Mouse (Mus musculus) MEL (cell line): Measurements from ENCODE around the gene Trarg1. TPM values are rescaled to one million over a fixed set of nuclear protein-coding genes. Genes with fewer than 3 reads are reported as not detected.
A peak's percentile ranks its signal among the peaks of the same experiment; 100 is the strongest.

Experiments
- DNase-seq: peaks from one replicate; pipeline ENCODE4 v3.0.0; 2011; ENCODE audit warnings: low read depth, low spot score
- H3K27ac ChIP-seq: 2 replicates; pipeline ENCODE4 v1.5.1; 2012; ENCODE audit warnings: low read depth, mild to moderate bottlenecking, control low read depth, low read length, moderate library complexity; ENCODE audit not compliant: control insufficient read depth
- H3K27me3 ChIP-seq, 2 experiments: fragments of 150-350 bp in 1 of 2; sonication (generic) in 1 of 2; 2 replicates each; pipeline ENCODE4 v1.6.1; 2012; ENCODE audit warnings: low read length in 2 of 2, mild to moderate bottlenecking in 2 of 2, improper control_type of control experiment in 1 of 2, moderate library complexity in 1 of 2; ENCODE audit not compliant: insufficient read depth in 2 of 2, control insufficient read depth in 1 of 2
- H3K36me3 ChIP-seq, 2 experiments: 2 replicates each; pipeline ENCODE4 v1.6.1; 2012 to 2014; ENCODE audit warnings: low read length in 2 of 2, improper control_type of control experiment in 1 of 2, inconsistent platforms in 1 of 2, mild to moderate bottlenecking in 1 of 2; ENCODE audit not compliant: insufficient read depth in 2 of 2, control insufficient read depth in 1 of 2
- H3K4me1 ChIP-seq, 2 experiments: fragments of 150-350 bp in 1 of 2; sonication (generic) in 1 of 2; 2 replicates each; pipeline ENCODE4 v1.6.1; 2012; ENCODE audit warnings: low read length in 2 of 2, improper control_type of control experiment in 1 of 2, mild to moderate bottlenecking in 1 of 2; ENCODE audit not compliant: insufficient read depth in 2 of 2, control insufficient read depth in 1 of 2
- H3K4me3 ChIP-seq, 2 experiments: fragments of 150-350 bp in 1 of 2; sonication (generic) in 1 of 2; 2 replicates each; pipeline ENCODE4 v1.5.1; 2012; ENCODE audit warnings: low read depth in 2 of 2, low read length in 2 of 2, mild to moderate bottlenecking in 2 of 2, moderate library complexity in 2 of 2, control low read depth in 1 of 2, improper control_type of control experiment in 1 of 2; ENCODE audit not compliant: control insufficient read depth in 1 of 2, insufficient read depth in 1 of 2
- H3K79me2 ChIP-seq: 2 replicates; pipeline ENCODE4 v1.6.1; 2012; ENCODE audit warnings: mild to moderate bottlenecking, low read length, moderate library complexity; ENCODE audit not compliant: control insufficient read depth, poor library complexity, insufficient read depth
- H3K9ac ChIP-seq: 2 replicates; pipeline ENCODE4 v1.6.1; 2012; ENCODE audit warnings: low read depth, mild to moderate bottlenecking, control low read depth, low read length, moderate library complexity; ENCODE audit not compliant: control insufficient read depth, poor library complexity, severe bottlenecking
- H3K9me3 ChIP-seq: fragments of 150-350 bp; sonication (generic); replicated peaks from 2 replicates; pipeline ENCODE4 v1.6.1; 2012; ENCODE audit warnings: mild to moderate bottlenecking, low read length, improper control_type of control experiment, moderate library complexity; ENCODE audit not compliant: insufficient read depth
- CTCF ChIP-seq, 3 experiments: IDR thresholded peaks in 2 of 3; conservative IDR thresholded peaks in 1 of 3; 2 replicates each; pipeline ENCODE4 v1.5.1; 2011 to 2012; ENCODE audit warnings: low read length in 3 of 3, low read depth in 2 of 3, mild to moderate bottlenecking in 2 of 3, improper control_type of control experiment in 1 of 3, inconsistent platforms in 1 of 3, mixed read lengths in 1 of 3, moderate library complexity in 1 of 3; ENCODE audit not compliant: control insufficient read depth in 1 of 3, insufficient read depth in 1 of 3, poor library complexity in 1 of 3, severe bottlenecking in 1 of 3
- E2F4 ChIP-seq: IDR thresholded peaks from 2 replicates; pipeline ENCODE4 v1.6.1; 2011; ENCODE audit warnings: low read depth, low read length, improper control_type of control experiment, borderline replicate concordance
- ELF1 ChIP-seq: IDR thresholded peaks from 2 replicates; pipeline ENCODE4 v1.6.1; 2014; ENCODE audit warnings: low read depth, mild to moderate bottlenecking, inconsistent platforms, low read length, improper control_type of control experiment, moderate library complexity
- EP300 ChIP-seq, 2 experiments: IDR thresholded peaks; 2 replicates each; pipeline ENCODE4 v1.6.1; 2011; ENCODE audit warnings: improper control_type of control experiment in 2 of 2, low read length in 2 of 2, low read depth in 1 of 2, mild to moderate bottlenecking in 1 of 2
- GABPA ChIP-seq: IDR thresholded peaks from 2 replicates; pipeline ENCODE4 v1.6.1; 2012; ENCODE audit warnings: low read depth, mild to moderate bottlenecking, inconsistent platforms, low read length, improper control_type of control experiment, moderate library complexity
- GATA1 ChIP-seq: IDR thresholded peaks from 2 replicates; pipeline ENCODE4 v1.6.1; 2011; ENCODE audit warnings: low read depth, low read length, improper control_type of control experiment
- HCFC1 ChIP-seq: IDR thresholded peaks from 2 replicates; pipeline ENCODE4 v1.6.1; 2012; ENCODE audit warnings: low read depth, mild to moderate bottlenecking, inconsistent platforms, low read length, improper control_type of control experiment, moderate library complexity
- MAFK ChIP-seq: IDR thresholded peaks from 2 replicates; pipeline ENCODE4 v1.6.1; 2011; ENCODE audit warnings: low read depth, mild to moderate bottlenecking, low read length, improper control_type of control experiment, borderline replicate concordance
- MYB ChIP-seq: IDR thresholded peaks from 2 replicates; pipeline ENCODE4 v1.6.1; 2011; ENCODE audit warnings: mild to moderate bottlenecking, low read depth, low read length, improper control_type of control experiment
- MYC ChIP-seq: IDR thresholded peaks from 2 replicates; pipeline ENCODE4 v1.6.1; 2011; ENCODE audit warnings: low read depth, mild to moderate bottlenecking, low read length, improper control_type of control experiment, moderate library complexity
- NELFE ChIP-seq: IDR thresholded peaks from 2 replicates; pipeline ENCODE4 v1.6.1; 2011; ENCODE audit warnings: low read depth, low read length, improper control_type of control experiment
- POLR2A ChIP-seq, 2 experiments: IDR thresholded peaks; 2 replicates each; pipeline ENCODE4 v1.6.1; 2011 to 2012; ENCODE audit warnings: low read length in 2 of 2, mild to moderate bottlenecking in 2 of 2, control low read depth in 1 of 2, improper control_type of control experiment in 1 of 2, low read depth in 1 of 2, moderate library complexity in 1 of 2; ENCODE audit not compliant: control insufficient read depth in 1 of 2, insufficient read depth in 1 of 2, poor library complexity in 1 of 2
- POLR2AphosphoS5 ChIP-seq: IDR thresholded peaks from 2 replicates; pipeline ENCODE4 v1.6.1; 2012; ENCODE audit warnings: low read depth, borderline replicate concordance, mild to moderate bottlenecking, inconsistent platforms, low read length, moderate library complexity, mixed read lengths
- RAD21 ChIP-seq: IDR thresholded peaks from 2 replicates; pipeline ENCODE4 v1.6.1; 2011; ENCODE audit warnings: mild to moderate bottlenecking, low read depth, low read length, improper control_type of control experiment
- SIN3A ChIP-seq: IDR thresholded peaks from 2 replicates; pipeline ENCODE4 v1.6.1; 2012; ENCODE audit warnings: low read length, improper control_type of control experiment, inconsistent platforms
- SMC3 ChIP-seq: IDR thresholded peaks from 2 replicates; pipeline ENCODE4 v1.6.1; 2011; ENCODE audit warnings: low read depth, low read length, improper control_type of control experiment
- TBP ChIP-seq: IDR thresholded peaks from 2 replicates; pipeline ENCODE4 v1.8.0; 2011; ENCODE audit warnings: low read depth, low read length, improper control_type of control experiment
- TCF12 ChIP-seq: IDR thresholded peaks from 2 replicates; pipeline ENCODE4 v1.6.1; 2014; ENCODE audit warnings: low read depth, mild to moderate bottlenecking, inconsistent platforms, low read length, improper control_type of control experiment, moderate library complexity
- USF2 ChIP-seq, 2 experiments: IDR thresholded peaks; 2 replicates each; pipeline ENCODE4 v1.6.1; 2011 to 2012; ENCODE audit warnings: improper control_type of control experiment in 2 of 2, low read length in 2 of 2, borderline replicate concordance in 1 of 2, inconsistent platforms in 1 of 2, low read depth in 1 of 2, mild to moderate bottlenecking in 1 of 2; ENCODE audit not compliant: insufficient read depth in 1 of 2
- ZC3H11A ChIP-seq: IDR thresholded peaks from 2 replicates; pipeline ENCODE4 v1.6.1; 2012; ENCODE audit warnings: low read depth, mild to moderate bottlenecking, inconsistent platforms, low read length, improper control_type of control experiment
- ZMIZ1 ChIP-seq: IDR thresholded peaks from 2 replicates; pipeline ENCODE4 v1.6.1; 2012; ENCODE audit warnings: low read depth, mild to moderate bottlenecking, inconsistent platforms, low read length, improper control_type of control experiment, moderate library complexity
- polyA plus RNA-seq, 2 experiments: library from polyadenylated mRNA; stranded (reverse) in 1 of 2; unstranded in 1 of 2; fragments of >175 nt in 1 of 2; fragments of >200 nt in 1 of 2; gene quantifications; 2 replicates each; pipeline versions ENCODE4 v1.2.1 to v1.2.4; 2012; ENCODE audit warnings: low replicate concordance in 2 of 2, low read depth in 1 of 2; ENCODE audit not compliant: insufficient read length in 2 of 2, insufficient read depth in 1 of 2, missing spikeins in 1 of 2
- total RNA-seq: library from RNA; depleted of rRNA; stranded (reverse); fragments of 300-350 nt; gene quantifications from 2 replicates; pipeline ENCODE4 v1.2.3, GENCODE M21; 2012

Trarg1 gene
- total and polyA plus RNA-seq, 3 experiments = not detected

- no peaks in the 10 kb centered on the region for H3K79me2 ChIP-seq
- no peaks in the 10 kb centered on the region for H3K9me3 ChIP-seq
- H3K27me3 ChIP-seq = peaks cover 2 to 9% of the 10 kb centered on the region in 2 experiments; a peak in 3 of 4 replicates
- no peaks in the 10 kb centered on the region for H3K4me1 ChIP-seq
- no peaks in the 10 kb centered on the region for H3K36me3 ChIP-seq
- no peak overlapping the region for H3K27ac ChIP-seq
- peak; percentile 88 for DNase-seq
- no peak overlapping the region for H3K4me3 ChIP-seq
- no peak overlapping the region for H3K9ac ChIP-seq
- TF ChIP-seq CTCF (IDR thresholded peaks at IDR 0.05 in 2 of 3, conservative IDR thresholded peaks at IDR 0.05 in 1 of 3; ENCODE audit: control insufficient read depth in 1 of 3, insufficient read depth in 1 of 3, low read depth in 2 of 3, low read length in 3 of 3, poor library complexity in 1 of 3, severe bottlenecking in 1 of 3) (peak; percentile 94 to 99 (median 99)), GABPA (no peak), SMC3 (peak; percentile 98), HCFC1 (0 out of 2 replicates have a peak, but pooled peaks have one; percentile 17), ZC3H11A (peak; percentile 75), RAD21 (peak; percentile 89), E2F4 (no peak), SIN3A (peak; percentile 49; the same call in 1 of the 2 replicates)
Observed at GRCm38 (mm10) chr11:76645955-76646354, 33.7 kb upstream of the Trarg1 start.

DNA sequence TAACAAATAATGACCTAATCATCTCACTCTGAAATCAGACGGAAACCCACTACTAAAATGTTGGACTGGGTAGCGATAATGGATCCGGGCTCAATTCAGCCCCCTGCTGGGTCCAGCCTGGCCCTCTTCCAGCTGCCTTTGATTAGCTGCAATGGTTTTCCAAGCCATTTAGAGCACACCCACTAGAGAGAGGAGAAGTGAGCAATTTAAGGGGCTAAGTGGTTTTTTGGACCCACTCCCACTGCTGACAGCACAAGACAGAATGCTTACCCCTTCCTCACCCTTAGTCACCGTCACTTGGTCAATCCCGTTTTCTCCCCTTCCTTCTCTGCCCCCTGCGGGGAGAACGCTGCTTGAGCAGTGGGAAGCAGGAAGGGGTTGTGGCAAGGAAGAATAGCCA, 32.5 kb upstream of the Trarg1 start:
- no peak for DNase-seq
- Histone ChIP-seq H3K9ac (no peak overlapping the region), H3K9me3 (no peaks in the 10 kb centered on the region), H3K4me3 (no peak overlapping the region), H3K4me1 (no peaks in the 10 kb centered on the region), H3K36me3 (no peaks in the 10 kb centered on the region)
- TF ChIP-seq ZMIZ1 = no peak
- TF ChIP-seq GABPA = no peak
- TF ChIP-seq TBP = no peak
- TF ChIP-seq ZC3H11A = no peak
- TF ChIP-seq POLR2AphosphoS5 = no peak
- no peak for TF ChIP-seq GATA1
- TF ChIP-seq POLR2A (IDR thresholded peaks at IDR 0.05; ENCODE audit: control insufficient read depth in 1 of 2, insufficient read depth in 1 of 2, low read depth in 1 of 2, low read length in 2 of 2, poor library complexity in 1 of 2) = no peak
- no peak for TF ChIP-seq EP300 (IDR thresholded peaks at IDR 0.05; ENCODE audit: low read depth in 1 of 2, low read length in 2 of 2)
- no peak for TF ChIP-seq USF2 (IDR thresholded peaks at IDR 0.05; ENCODE audit: borderline replicate concordance in 1 of 2, insufficient read depth in 1 of 2, low read depth in 1 of 2, low read length in 2 of 2)
- no peak for TF ChIP-seq NELFE
- no peak for TF ChIP-seq MYC
- no peak for TF ChIP-seq CTCF (IDR thresholded peaks at IDR 0.05 in 2 of 3, conservative IDR thresholded peaks at IDR 0.05 in 1 of 3; ENCODE audit: control insufficient read depth in 1 of 3, insufficient read depth in 1 of 3, low read depth in 2 of 3, low read length in 3 of 3, poor library complexity in 1 of 3, severe bottlenecking in 1 of 3)
- no peak for TF ChIP-seq TCF12
- TF ChIP-seq MYB = no peak
- no peak for TF ChIP-seq MAFK
- TF ChIP-seq ELF1 = no peak
- TF ChIP-seq, all 39 proteins: peak for 0
- H3K79me2 ChIP-seq = no peaks in the 10 kb centered on the region
- H3K27me3 ChIP-seq = peaks cover 2 to 7% of the 10 kb centered on the region in 2 experiments; a peak in 3 of 4 replicates
- H3K27ac ChIP-seq = no peak overlapping the region
